Mouse (Mus musculus) neural tube, embryonic 14.5 days (tissue): Measurements from ENCODE around the gene Hunk. TPM values are rescaled to one million over a fixed set of nuclear protein-coding genes. Genes with fewer than 3 reads are reported as not detected.
A peak's percentile ranks its signal among the peaks of the same experiment; 100 is the strongest.

Experiments
- ATAC-seq: fragments of 200-750 bp; cut with Nextera tagmentation; 2 replicates; pipeline ENCODE4 v1.8.0; 2017; ENCODE audit warnings: low read depth, mild to moderate bottlenecking, moderate TSS enrichment, moderate library complexity
- H3K27ac ChIP-seq: fragments of 300-500 bp; sonication (generic); 2 replicates; pipeline ENCODE4 v1.5.1; 2014; ENCODE audit warnings: low read depth, mild to moderate bottlenecking, control low read depth, low read length, moderate library complexity, mixed read lengths
- H3K27me3 ChIP-seq: fragments of 300-500 bp; sonication (generic); 2 replicates; pipeline ENCODE4 v1.6.1; 2014; ENCODE audit warnings: low read length; ENCODE audit not compliant: control insufficient read depth, insufficient read depth
- H3K36me3 ChIP-seq: fragments of 300-500 bp; sonication (generic); 2 replicates; pipeline ENCODE4 v1.6.1; 2014; ENCODE audit warnings: low read length, mixed read lengths; ENCODE audit not compliant: control insufficient read depth, insufficient read depth
- H3K4me1 ChIP-seq: fragments of 300-500 bp; sonication (generic); 2 replicates; pipeline ENCODE4 v1.6.1; 2014; ENCODE audit warnings: low read length; ENCODE audit not compliant: control insufficient read depth, insufficient read depth
- H3K4me2 ChIP-seq: fragments of 300-500 bp; sonication (generic); 2 replicates; pipeline ENCODE4 v1.6.1; 2014; ENCODE audit warnings: mild to moderate bottlenecking, low read depth, low read length, control low read depth
- H3K4me3 ChIP-seq: fragments of 300-500 bp; sonication (generic); 2 replicates; pipeline ENCODE4 v1.5.1; 2014; ENCODE audit warnings: low read depth, low read length, control low read depth, mixed read lengths
- H3K9ac ChIP-seq: fragments of 300-500 bp; sonication (generic); replicated peaks from 2 replicates; pipeline ENCODE4 v1.6.1; 2014; ENCODE audit warnings: low read depth, mild to moderate bottlenecking, control low read depth, low read length, mixed read lengths
- H3K9me3 ChIP-seq: fragments of 300-500 bp; sonication (generic); 2 replicates; pipeline ENCODE4 v1.6.1; 2016; ENCODE audit warnings: low read length; ENCODE audit not compliant: control insufficient read depth
- WGBS: fragments of 180-500 bp; shearing (Covaris S2); extraction: QIAGEN DNeasy Blood & Tissue Kit; methylation state at CpG from one replicate; pipeline ENCODE4 v1.1.7; 2014; 5-methylcytosine and 5-hydroxymethylcytosine counted together
- polyA plus RNA-seq: library from polyadenylated mRNA; unstranded; fragments of >200 nt; fragmentation: Nextera tagmentation; extraction: Ambion mirVana; gene quantifications from 2 replicates; pipeline ENCODE4 v1.2.1, GENCODE M21; 2014

Gene Hunk
- polyA plus RNA-seq, 1 experiment from 2014 or later = 8.0 TPM

DNA sequence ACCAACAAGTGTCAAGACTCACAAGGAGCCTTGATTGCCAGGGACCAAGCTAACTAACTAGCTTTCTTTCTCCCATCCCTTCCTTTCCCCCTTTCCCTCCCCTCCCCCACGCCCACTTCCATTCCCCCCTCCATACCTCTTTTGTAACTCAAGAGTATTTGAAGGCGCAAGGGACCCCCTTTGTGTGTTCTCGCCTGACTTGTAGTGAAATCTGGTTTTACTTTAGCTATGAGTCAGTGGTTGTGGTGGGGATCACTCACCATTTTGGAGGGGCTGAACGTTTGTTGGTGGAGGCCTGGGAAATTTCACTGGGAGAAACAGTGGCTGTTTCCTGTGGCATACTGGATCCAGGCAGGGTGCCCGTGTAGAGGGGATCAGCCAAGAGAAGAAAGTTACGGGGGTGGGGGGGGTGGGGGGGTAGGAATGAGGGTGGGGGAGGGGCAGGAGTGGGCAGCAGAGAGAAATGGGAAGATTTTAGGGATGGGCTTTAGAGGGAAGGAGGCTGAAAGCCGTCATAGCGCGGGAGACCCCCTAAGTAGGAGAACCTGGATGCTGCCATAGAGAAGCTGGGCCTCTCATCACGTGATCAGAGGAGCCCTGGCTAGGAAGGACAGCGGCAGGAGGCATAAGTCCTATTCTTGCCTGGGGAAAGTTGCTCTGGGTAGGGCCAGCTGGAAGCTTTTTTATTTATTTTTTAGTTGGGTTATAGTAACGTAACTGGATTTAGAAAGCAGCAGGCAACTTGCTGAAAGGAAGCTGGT is 15.3 kb downstream of the Hunk start:
- Histone ChIP-seq H3K9me3 (no peaks in the 10 kb centered on the region), H3K27me3 (no peaks in the 10 kb centered on the region), H3K4me1 (peaks cover 3% of the 10 kb centered on the region; the same call in 1 of the 2 replicates), H3K4me2 (no peak overlapping the region), H3K4me3 (no peak overlapping the region), H3K27ac (no peak overlapping the region), H3K36me3 (no peaks in the 10 kb centered on the region), H3K9ac (no peak overlapping the region)
- ATAC-seq = peak; percentile 55; the same call in 1 of the 2 replicates
- WGBS = 21% methylated on average over 12 of the region's 12 CpGs

DNA sequence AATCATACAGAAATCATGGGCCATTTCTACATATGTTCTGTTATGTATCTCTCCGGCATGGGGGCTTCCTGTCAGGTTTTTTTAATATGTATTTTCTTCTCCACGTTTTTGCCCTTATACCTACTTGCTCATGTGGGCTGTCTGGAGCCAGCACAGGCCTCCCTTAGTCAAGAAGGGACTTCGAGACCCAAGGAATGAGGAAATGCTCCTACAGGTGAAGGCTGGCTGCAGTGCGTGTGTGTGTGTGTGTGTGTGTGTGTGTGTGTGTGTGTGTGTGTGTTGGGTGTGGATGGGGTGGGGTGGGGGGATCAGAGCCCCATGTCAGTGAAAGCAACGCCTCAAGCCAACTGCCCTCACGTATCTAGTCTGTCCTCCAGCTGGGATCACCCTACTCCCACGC is 16.5 kb downstream of the Hunk start:
- Histone ChIP-seq H3K36me3 (no peaks in the 10 kb centered on the region), H3K4me2 (no peak overlapping the region), H3K4me3 (no peak overlapping the region), H3K27me3 (no peaks in the 10 kb centered on the region), H3K9me3 (no peaks in the 10 kb centered on the region), H3K4me1 (peaks cover 3% of the 10 kb centered on the region; the same call in 1 of the 2 replicates), H3K27ac (no peak overlapping the region), H3K9ac (no peak overlapping the region)
- no peak for ATAC-seq
- WGBS = 70% methylated on average over 7 of the region's 7 CpGs

DNA sequence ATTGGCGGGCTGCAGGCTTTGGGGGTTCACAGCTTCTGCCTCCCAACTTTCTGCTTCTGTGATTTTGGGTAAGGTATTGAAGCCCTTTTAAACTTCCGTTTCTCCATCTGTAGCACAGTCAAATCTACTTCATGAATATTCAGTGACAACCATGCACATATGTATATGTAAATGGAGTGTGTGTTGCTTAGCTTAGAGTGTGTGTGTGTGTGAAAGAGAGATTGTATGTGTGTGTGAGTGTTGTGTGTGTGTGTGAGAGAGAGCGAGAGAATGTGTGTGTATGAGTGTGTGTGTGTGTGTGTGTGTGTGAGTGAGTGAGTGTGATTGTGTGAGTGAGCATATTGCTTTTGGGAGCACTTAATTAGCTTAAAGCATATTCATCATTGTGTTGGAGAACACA is 19.4 kb downstream of the Hunk start:
- Histone ChIP-seq H3K4me2 (no peak overlapping the region), H3K9ac (no peak overlapping the region), H3K27ac (no peak overlapping the region), H3K36me3 (no peaks in the 10 kb centered on the region), H3K4me1 (peaks cover 15% of the 10 kb centered on the region), H3K9me3 (no peaks in the 10 kb centered on the region), H3K4me3 (no peak overlapping the region), H3K27me3 (no peaks in the 10 kb centered on the region)
- WGBS = 61% methylated on average over 3 of the region's 3 CpGs
- no peak for ATAC-seq

- Histone ChIP-seq H3K9me3 (no peaks in the 10 kb centered on the region), H3K4me2 (no peak overlapping the region), H3K36me3 (no peaks in the 10 kb centered on the region), H3K4me3 (no peak overlapping the region), H3K27me3 (no peaks in the 10 kb centered on the region), H3K4me1 (peaks cover 15% of the 10 kb centered on the region), H3K27ac (no peak overlapping the region), H3K9ac (no peak overlapping the region)
- ATAC-seq = no peak
- 53% methylated on average over 6 of the region's 6 CpGs for WGBS
Measured at GRCm38 (mm10) chr16:90405599-90405998, 19.8 kb downstream of the Hunk start.

DNA sequence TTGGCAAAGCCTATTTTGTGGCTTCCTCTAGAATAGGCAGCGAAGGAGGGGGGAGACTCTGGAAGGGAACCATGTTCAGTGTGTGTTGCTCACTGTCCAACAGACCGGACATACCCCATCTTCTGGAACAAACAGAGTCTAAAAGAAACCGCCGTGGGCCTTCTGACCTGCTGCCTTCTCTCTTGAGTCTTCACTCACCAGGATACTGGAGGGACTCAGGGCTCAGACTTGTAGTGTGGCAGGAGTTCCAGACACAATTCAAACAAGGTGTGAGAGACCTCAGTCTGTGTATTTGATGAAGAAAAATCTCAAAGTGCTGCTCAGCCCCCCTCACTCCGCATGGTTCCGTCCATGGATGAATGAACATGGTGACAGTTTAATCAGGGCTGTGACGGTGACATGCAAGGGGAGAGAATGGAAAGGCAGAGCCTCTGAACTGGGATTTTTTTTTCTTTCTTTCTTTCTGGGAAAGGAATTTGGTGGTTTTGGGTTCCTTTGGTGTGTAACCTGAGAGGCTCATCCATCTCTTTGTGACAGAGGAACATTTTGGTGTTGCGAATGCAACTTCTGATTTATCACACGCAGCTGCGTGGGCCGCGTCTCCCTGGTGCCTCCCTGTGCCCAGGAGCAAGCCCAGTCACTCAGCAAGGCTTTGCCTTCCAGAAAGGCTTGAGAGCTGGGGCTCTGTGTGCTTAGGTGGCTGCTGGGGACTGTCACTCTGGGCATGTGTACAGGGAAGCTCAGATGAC is 21.9 kb downstream of the Hunk start:
- ATAC-seq = 0 out of 2 replicates have a peak, but pooled peaks have one; percentile 12
- Histone ChIP-seq H3K27me3 (no peaks in the 10 kb centered on the region), H3K27ac (no peak overlapping the region), H3K4me2 (no peak overlapping the region), H3K9ac (no peak overlapping the region), H3K4me3 (no peak overlapping the region), H3K9me3 (no peaks in the 10 kb centered on the region), H3K4me1 (peaks cover 12% of the 10 kb centered on the region; the same call in 1 of the 2 replicates), H3K36me3 (no peaks in the 10 kb centered on the region)
- WGBS = 13% methylated on average over 12 of the region's 12 CpGs

DNA sequence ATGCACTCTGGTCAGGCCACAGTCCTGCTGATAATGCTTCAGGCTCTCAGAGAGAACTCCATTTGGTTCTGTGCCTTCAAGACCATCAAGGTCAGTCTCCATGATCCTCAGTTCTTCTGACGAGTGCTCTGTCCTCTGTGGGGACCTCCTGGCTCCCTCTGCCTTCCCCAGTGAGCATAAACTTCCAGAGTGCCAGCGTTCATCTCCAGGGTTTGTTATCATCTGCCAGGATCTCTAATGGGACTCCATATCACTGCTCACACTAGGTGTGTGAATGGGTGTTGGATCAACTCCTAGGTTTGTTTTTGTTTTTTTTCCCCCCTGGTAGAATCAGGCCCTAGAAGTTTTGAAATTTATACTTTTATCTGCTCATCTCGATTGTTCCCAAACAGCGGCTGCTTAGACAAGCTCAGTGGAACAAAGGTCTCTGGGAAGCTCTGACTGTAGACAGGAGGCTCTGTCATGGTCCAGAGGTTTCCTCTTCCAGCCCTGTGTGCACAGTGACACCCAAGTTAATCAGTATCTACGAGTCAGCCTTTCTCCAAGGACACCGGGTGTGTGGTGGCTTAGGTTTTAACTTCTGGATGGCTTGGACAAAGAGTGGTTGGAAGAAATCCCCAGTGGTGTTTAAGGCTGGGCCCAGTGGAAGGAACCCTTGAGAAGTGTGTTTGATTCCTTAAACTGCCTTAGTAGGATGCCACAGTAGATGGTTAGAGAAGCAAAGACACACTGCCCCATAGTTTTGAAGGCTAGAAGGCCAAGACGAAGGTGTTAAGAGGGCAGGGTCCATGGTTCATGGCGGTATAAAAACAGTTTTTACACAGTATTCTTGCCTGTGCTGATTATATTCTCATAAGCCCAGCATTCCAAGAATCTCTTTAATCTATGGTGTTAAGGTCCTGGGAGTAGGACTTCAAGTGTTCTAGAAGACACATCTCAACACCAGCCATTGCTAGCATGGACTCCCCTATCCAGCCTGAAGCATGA is 26.6 kb downstream of the Hunk start:
- no peaks in the 10 kb centered on the region for H3K36me3 ChIP-seq
- WGBS = 89% methylated on average over 8 of the region's 8 CpGs
- peaks cover 11% of the 10 kb centered on the region; the same call in 1 of the 2 replicates for H3K4me1 ChIP-seq
- no peaks in the 10 kb centered on the region for H3K27me3 ChIP-seq
- 0 out of 2 replicates have a peak, but pooled peaks cover 2% of the 10 kb centered on the region for H3K9me3 ChIP-seq
- ATAC-seq = no peak
- H3K27ac ChIP-seq = no peak overlapping the region
- H3K4me2 ChIP-seq = no peak overlapping the region
- H3K4me3 ChIP-seq = no peak overlapping the region
- no peak overlapping the region for H3K9ac ChIP-seq

GRCm38 (mm10) chr16:90416621-90417020 is 30.8 kb downstream of the Hunk start:
- Histone ChIP-seq H3K27me3 (no peaks in the 10 kb centered on the region), H3K27ac (no peak overlapping the region), H3K36me3 (no peaks in the 10 kb centered on the region), H3K4me3 (no peak overlapping the region), H3K9me3 (0 out of 2 replicates have a peak, but pooled peaks cover 2% of the 10 kb centered on the region), H3K9ac (no peak overlapping the region), H3K4me2 (no peak overlapping the region), H3K4me1 (peaks cover 16% of the 10 kb centered on the region)
- ATAC-seq = no peak

DNA sequence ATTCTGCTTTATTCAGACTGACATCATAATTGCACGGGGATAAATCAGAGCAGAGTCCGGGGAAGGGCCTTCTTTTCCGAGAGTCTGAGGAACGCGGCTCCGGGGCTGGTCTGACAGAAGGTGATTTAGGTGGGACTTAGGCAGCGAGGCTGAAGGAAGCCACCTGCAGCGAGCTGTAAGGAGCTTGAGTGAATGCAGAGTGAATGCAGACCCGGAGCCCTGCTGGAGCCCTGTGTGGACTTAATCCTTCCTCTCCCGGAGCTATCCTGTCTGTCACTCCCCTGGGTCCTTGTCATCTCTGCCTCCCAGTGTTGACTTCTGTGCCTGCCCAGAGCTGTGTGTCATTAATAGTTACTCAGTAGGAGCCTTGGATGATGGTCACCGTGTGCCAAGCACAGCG is 32.8 kb downstream of the Hunk start:
- Histone ChIP-seq H3K4me2 (no peak overlapping the region), H3K4me1 (peaks cover 30% of the 10 kb centered on the region), H3K36me3 (no peaks in the 10 kb centered on the region), H3K27me3 (no peaks in the 10 kb centered on the region), H3K4me3 (no peak overlapping the region), H3K9ac (no peak overlapping the region), H3K27ac (0 out of 2 replicates have a peak overlapping the region, but pooled peaks have one; percentile 34), H3K9me3 (no peaks in the 10 kb centered on the region)
- WGBS = under 1% methylated on average over 12 of the region's 12 CpGs
- ATAC-seq = peak; percentile 74
